Mouse (Mus musculus) ovary, postnatal 10 days (tissue): ENCODE data around the gene Samd13.

Experiments used
- DNase-seq: peaks from one replicate; pipeline ENCODE4 v3.0.0; 2022; ENCODE audit warnings: low spot score

The Samd13 gene

GRCm38 (mm10) chr3:146616533-146617283, 68.7 kb downstream of the Samd13 start:
- no peak for DNase-seq

DNA sequence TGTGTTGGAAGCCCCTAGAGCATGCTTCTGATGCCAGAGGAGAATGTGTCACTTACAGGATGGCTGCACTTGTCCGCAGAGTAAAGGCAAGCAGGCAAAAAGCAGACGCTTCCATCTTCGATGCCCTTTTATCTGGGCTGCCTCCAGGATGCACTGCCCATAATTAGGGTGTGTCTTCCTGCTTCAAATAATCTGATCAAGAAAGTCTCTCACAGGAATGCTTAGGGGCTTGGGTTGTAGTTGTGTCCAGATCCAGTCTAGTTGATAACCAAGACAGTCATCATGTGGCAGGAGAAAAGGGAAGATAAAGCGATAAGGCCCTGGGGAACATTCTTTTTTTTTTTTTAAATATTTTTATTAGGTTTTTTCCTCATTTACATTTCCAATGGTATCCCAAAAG, 69.9 kb downstream of the Samd13 start, which contains the start of gene Dnase2b:
TSS of gene Dnase2b (minus strand) at position 101 of the 400 bp plus-strand sequence.
- no peak for DNase-seq

DNA sequence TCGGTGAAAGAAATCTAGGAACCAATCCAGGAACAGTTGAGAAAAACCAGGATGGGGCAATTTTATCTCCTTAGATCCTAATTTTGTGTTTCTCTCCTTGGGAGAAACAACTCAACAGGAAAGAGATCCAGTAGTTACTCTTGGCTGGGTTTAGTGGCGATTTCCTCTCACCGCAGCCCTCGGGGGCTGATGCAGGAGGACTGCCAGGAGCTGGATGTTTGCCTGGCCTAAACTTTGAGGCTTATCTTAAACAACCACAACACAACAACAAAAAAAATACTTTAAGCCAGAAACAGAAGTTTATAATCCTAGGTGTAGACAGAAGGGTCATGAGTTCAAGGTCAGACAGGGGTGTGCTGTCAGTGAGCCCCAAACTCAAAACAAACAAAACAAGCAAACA, 73.6 kb downstream of the Samd13 start:
- DNase-seq: no peak

GRCm38 (mm10) chr3:146611261-146611660, 74.1 kb downstream of the Samd13 start:
- DNase-seq: no peak

- DNase-seq: no peak
Observed at GRCm38 (mm10) chr3:146610322-146610721, 75.1 kb downstream of the Samd13 start.

DNA sequence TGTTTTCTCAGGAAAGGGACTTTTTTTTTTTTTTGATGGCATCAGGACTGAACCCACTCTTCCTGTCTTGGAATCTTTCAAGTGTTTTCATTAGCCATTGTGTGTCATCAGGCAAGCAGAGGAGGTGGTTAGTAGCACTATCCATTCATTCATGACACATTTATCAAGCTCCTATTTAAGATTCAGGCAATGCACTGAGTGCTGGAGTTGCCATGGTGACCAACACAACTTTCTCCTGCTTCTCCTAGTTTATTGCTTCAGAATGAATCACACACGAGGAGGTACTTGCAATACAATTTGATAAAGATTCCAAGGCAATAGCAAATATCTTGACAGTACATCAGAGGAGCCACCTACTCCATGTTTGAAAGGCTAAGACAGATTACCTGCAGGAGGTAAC, 78.0 kb downstream of the Samd13 start:
- no peak for DNase-seq

DNA sequence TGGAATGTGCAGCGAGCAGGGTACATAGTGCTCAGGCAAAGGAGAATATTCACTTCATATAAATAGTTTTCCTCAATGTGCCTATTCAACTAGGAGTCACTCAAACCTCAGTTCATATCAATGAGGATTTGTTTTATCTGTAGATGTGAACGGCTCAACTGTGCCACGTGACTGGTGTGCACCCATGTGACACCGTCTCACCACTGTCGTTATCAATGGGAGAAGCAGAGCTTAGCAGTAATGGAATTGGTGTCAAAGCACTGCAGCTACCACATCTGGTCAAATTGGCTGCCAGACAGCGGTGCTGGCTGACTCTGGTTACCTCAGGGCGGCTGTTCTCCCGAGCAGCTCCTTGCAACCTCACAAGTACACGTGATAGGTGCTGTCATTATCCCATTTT, 80.7 kb downstream of the Samd13 start:
- no peak for DNase-seq

DNA sequence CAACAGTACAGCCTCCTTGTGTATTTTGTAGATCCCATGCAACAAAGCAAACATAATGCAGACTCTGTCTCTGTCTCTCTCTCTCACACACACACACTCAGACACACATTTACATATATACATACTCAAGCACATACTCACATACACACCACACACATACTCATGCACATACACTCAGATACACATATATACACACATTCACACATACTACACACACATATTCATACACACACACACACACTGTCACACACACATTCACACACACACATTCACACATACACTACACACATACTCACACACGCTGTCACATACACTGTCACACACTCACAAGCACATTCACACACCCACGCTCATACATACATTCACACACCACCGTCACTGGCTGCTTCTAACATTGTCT, 82.9 kb downstream of the Samd13 start:
- no peak for DNase-seq

DNA sequence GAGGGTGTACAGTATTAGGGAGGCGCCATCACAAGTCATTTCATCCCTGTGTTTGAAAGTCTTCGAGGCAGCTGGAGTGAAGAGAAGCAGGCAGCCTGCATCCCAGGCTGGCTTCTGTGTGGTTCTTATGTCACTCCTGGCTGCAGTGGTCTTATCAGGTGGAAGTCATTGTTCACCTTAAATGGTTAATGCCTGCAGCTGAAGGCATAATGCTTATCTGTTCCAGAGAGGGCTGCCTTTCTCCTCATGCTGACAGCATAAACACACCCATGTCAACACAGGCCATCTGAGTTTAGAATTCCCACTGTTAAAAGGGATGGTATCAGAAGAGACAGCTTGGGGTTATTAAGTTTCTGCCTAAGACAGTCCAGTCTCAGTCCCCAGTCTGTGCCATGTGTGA, 84.2 kb downstream of the Samd13 start:
- DNase-seq: no peak

DNA sequence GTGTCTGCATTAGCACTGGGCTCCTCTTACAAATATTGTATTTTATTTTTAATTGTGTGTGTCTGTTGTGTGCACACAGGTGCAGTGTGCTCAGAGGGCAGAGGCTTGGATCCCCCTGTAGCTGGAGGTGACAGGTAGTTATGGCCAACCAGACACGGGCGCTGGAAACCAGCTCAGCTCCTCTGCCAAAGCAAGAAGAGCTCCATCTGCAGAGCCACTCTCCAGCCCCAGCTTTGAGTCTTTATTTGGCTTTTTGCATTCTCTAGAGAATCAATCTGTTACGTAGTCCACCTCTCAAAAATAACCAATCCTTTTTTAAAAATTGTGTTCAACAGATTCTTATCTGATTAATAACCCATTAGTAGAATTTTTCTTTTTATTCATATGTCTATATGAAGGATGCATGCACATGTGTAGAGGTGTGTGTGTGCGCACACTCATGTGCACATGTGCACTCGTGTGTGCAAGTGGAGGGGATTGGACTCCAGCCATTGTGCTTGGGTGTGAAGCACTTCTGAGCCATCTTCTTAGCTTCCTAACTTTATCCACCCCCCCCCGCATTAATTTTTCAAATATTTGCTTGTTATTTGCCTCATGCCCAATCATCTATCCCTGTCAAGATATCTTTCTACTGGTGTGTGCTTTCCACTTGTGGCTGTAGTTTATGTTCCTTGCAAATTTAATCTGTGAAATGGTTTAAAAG, 86.0 kb downstream of the Samd13 start:
- DNase-seq: no peak

- DNase-seq: no peak
Observed at GRCm38 (mm10) chr3:146598411-146598810, 87.0 kb downstream of the Samd13 start.

DNA sequence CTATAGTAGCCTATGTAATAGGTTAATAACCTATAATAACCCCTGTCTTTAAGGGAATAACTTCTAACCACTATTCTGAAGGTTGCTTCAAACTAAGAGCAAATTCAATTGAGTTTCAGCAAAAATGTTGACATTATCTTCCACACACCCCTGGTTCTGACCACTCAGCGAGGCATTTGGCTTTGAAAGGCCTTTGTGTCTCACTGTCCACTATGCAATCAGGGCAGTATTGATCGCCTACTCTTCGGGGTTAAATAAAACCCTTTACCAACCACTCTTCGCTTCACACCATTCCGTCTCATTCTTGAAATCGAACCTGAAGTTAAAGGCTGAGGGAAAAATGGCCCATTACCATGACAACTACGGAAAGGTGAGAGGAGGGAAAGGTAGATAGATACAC, 88.5 kb downstream of the Samd13 start:
- no peak for DNase-seq

DNA sequence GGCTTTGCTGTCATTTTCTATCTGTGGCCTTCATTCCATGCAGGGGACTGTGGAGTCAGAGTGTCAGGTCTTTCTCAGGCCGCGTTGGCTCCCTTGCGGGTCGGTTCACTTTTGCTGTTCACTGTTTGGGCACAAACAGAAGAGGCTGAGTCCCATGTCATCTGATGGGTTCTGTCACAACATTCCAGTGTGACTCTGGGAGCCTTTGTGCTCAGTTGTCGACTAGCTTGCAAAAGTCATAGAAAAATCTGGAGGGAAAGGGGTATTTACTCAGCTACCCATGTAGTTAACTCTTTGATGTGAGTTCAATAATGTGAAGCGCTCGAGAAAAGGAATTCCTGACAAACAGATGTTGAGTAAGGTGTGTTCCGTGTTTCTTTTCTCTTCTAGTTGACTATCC, 89.0 kb downstream of the Samd13 start:
- no peak for DNase-seq

DNA sequence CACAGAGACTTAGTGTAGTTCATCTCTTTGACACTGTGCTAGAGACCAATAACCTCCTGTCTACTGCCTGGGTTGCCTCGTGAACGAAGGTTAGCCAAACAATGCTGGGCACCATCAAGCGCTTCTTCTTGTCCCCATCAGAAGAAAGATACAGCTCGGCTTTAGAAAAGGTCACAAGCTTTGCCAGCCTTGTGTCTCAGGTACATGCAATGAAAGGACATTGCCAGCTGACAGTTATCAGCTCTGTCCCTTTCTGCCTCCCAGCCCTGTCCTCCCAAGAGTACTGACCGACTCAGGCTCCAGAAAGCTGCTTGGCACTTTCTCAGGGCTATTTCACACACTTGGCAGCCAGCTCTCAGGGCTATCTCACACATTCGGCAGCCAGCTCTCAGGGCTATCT, 90.0 kb downstream of the Samd13 start:
- no peak for DNase-seq
